Mouse (Mus musculus): ENCODE data around the gene Zfpm1. TPM values are rescaled to one million over a fixed set of nuclear protein-coding genes. Genes with fewer than 3 reads are reported as not detected.

Zfpm1 gene
- polyA plus RNA-seq, 1 experiment from 2014 or later = 5.7 TPM

- H3K9ac ChIP-seq = no peak overlapping the region
- H3K4me2 ChIP-seq = no peak overlapping the region
- ATAC-seq (ENCODE audit: insufficient read depth, low FRiP score, low read depth) = no peak
- WGBS = 72% methylated on average over 6 of the region's 6 CpGs
- H3K27me3 ChIP-seq (replicated peaks) = peaks cover 22% of the 10 kb centered on the region
- H3K27ac ChIP-seq = no peak overlapping the region
- no peak overlapping the region for H3K4me3 ChIP-seq (replicated peaks)
- H3K9me3 ChIP-seq = no peaks in the 10 kb centered on the region
- peaks cover 39% of the 10 kb centered on the region for H3K4me1 ChIP-seq
- H3K36me3 ChIP-seq = peaks cover 19% of the 10 kb centered on the region; the same call in 1 of the 2 replicates
Observed at GRCm38 (mm10) chr8:122332753-122333506, 51.0 kb downstream of the Zfpm1 start.

GRCm38 (mm10) chr8:122333531-122333930 lies 51.6 kb downstream of the Zfpm1 start:
- H3K9me3 ChIP-seq = no peaks in the 10 kb centered on the region
- H3K4me2 ChIP-seq = no peak overlapping the region
- H3K36me3 ChIP-seq = peaks cover 19% of the 10 kb centered on the region; the same call in 1 of the 2 replicates
- H3K9ac ChIP-seq = no peak overlapping the region
- peaks cover 22% of the 10 kb centered on the region for H3K27me3 ChIP-seq (replicated peaks)
- no peak for ATAC-seq (ENCODE audit: insufficient read depth, low FRiP score, low read depth)
- WGBS = 91% methylated on average over 7 of the region's 7 CpGs
- no peak overlapping the region for H3K27ac ChIP-seq
- H3K4me3 ChIP-seq (replicated peaks) = no peak overlapping the region
- peaks cover 39% of the 10 kb centered on the region for H3K4me1 ChIP-seq

- Histone ChIP-seq H3K4me3 (replicated peaks) (no peak overlapping the region; the same call in 1 of the 2 replicates), H3K9ac (no peak overlapping the region), H3K9me3 (no peaks in the 10 kb centered on the region), H3K36me3 (peaks cover 19% of the 10 kb centered on the region; the same call in 1 of the 2 replicates), H3K4me1 (peaks cover 31% of the 10 kb centered on the region), H3K4me2 (no peak overlapping the region), H3K27me3 (replicated peaks) (peaks cover 22% of the 10 kb centered on the region), H3K27ac (no peak overlapping the region)
- 92% methylated on average over 13 of the region's 13 CpGs for WGBS
- ATAC-seq (ENCODE audit: insufficient read depth, low FRiP score, low read depth) = no peak
Observed at GRCm38 (mm10) chr8:122334791-122335490, 53.0 kb downstream of the Zfpm1 start.

GRCm38 (mm10) chr8:122335638-122336250 lies 53.8 kb downstream of the Zfpm1 start:
- Histone ChIP-seq H3K9ac (no peak overlapping the region), H3K4me2 (peak overlapping the region; percentile 87), H3K36me3 (peaks cover 19% of the 10 kb centered on the region; the same call in 1 of the 2 replicates), H3K9me3 (no peaks in the 10 kb centered on the region), H3K27ac (no peak overlapping the region), H3K27me3 (replicated peaks) (peaks cover 22% of the 10 kb centered on the region), H3K4me1 (peaks cover 24% of the 10 kb centered on the region), H3K4me3 (replicated peaks) (peak overlapping the region; percentile 47)
- ATAC-seq (ENCODE audit: insufficient read depth, low FRiP score, low read depth) = 0 out of 2 replicates have a peak, but pooled peaks have one; percentile 3
- WGBS = 31% methylated on average over 57 of the region's 57 CpGs

- Histone ChIP-seq H3K27me3 (replicated peaks) (peaks cover 22% of the 10 kb centered on the region), H3K9ac (no peak overlapping the region), H3K9me3 (no peaks in the 10 kb centered on the region), H3K4me1 (peaks cover 18% of the 10 kb centered on the region), H3K27ac (no peak overlapping the region), H3K4me2 (peak overlapping the region; percentile 87), H3K4me3 (replicated peaks) (peak overlapping the region; percentile 47), H3K36me3 (peaks cover 19% of the 10 kb centered on the region; the same call in 1 of the 2 replicates)
- 18% methylated on average over 73 of the region's 81 CpGs for WGBS
- ATAC-seq (ENCODE audit: insufficient read depth, low FRiP score, low read depth) = peak; percentile 43
Observed at GRCm38 (mm10) chr8:122336251-122336910, 54.4 kb downstream of the Zfpm1 start.

- Histone ChIP-seq H3K27me3 (replicated peaks) (peaks cover 22% of the 10 kb centered on the region), H3K9ac (no peak overlapping the region), H3K27ac (no peak overlapping the region), H3K4me2 (no peak overlapping the region), H3K9me3 (no peaks in the 10 kb centered on the region), H3K36me3 (peaks cover 14% of the 10 kb centered on the region; the same call in 1 of the 2 replicates), H3K4me3 (replicated peaks) (no peak overlapping the region), H3K4me1 (peaks cover 39% of the 10 kb centered on the region)
- 57% methylated on average over 6 of the region's 6 CpGs for WGBS
- no peak for ATAC-seq (ENCODE audit: insufficient read depth, low FRiP score, low read depth)
Observed at GRCm38 (mm10) chr8:122338852-122339251, 56.9 kb downstream of the Zfpm1 start.

GRCm38 (mm10) chr8:122340761-122341160 lies 58.8 kb downstream of the Zfpm1 start:
- Histone ChIP-seq H3K27me3 (replicated peaks) (peaks cover 12% of the 10 kb centered on the region), H3K4me3 (replicated peaks) (no peak overlapping the region), H3K4me1 (peaks cover 40% of the 10 kb centered on the region), H3K9ac (no peak overlapping the region), H3K36me3 (peaks cover 4% of the 10 kb centered on the region; the same call in 1 of the 2 replicates), H3K9me3 (no peaks in the 10 kb centered on the region), H3K4me2 (no peak overlapping the region), H3K27ac (no peak overlapping the region)
- 80% methylated on average over 3 of the region's 3 CpGs for WGBS
- no peak for ATAC-seq (ENCODE audit: insufficient read depth, low FRiP score, low read depth)

- Histone ChIP-seq H3K4me2 (no peak overlapping the region), H3K9me3 (no peaks in the 10 kb centered on the region), H3K36me3 (0 out of 2 replicates have a peak, but pooled peaks cover 4% of the 10 kb centered on the region), H3K27ac (no peak overlapping the region), H3K9ac (no peak overlapping the region), H3K4me3 (replicated peaks) (no peak overlapping the region), H3K27me3 (replicated peaks) (peaks cover 4% of the 10 kb centered on the region), H3K4me1 (peaks cover 31% of the 10 kb centered on the region)
- WGBS = 77% methylated on average over 6 of the region's 6 CpGs
- no peak for ATAC-seq (ENCODE audit: insufficient read depth, low FRiP score, low read depth)
Observed at GRCm38 (mm10) chr8:122341790-122342189, 59.8 kb downstream of the Zfpm1 start.

GRCm38 (mm10) chr8:122342362-122342761 lies 60.4 kb downstream of the Zfpm1 start:
- no peaks in the 10 kb centered on the region; the same call in 1 of the 2 replicates for H3K27me3 ChIP-seq (replicated peaks)
- H3K4me2 ChIP-seq = no peak overlapping the region
- H3K9me3 ChIP-seq = no peaks in the 10 kb centered on the region
- H3K4me3 ChIP-seq (replicated peaks) = no peak overlapping the region
- peaks cover 29% of the 10 kb centered on the region for H3K4me1 ChIP-seq
- ATAC-seq (ENCODE audit: insufficient read depth, low FRiP score, low read depth) = no peak
- 0 out of 2 replicates have a peak, but pooled peaks cover 4% of the 10 kb centered on the region for H3K36me3 ChIP-seq
- H3K9ac ChIP-seq = no peak overlapping the region
- WGBS = 23% methylated on average over 5 of the region's 5 CpGs
- no peak overlapping the region for H3K27ac ChIP-seq

GRCm38 (mm10) chr8:122342806-122343209 lies 60.9 kb downstream of the Zfpm1 start:
- Histone ChIP-seq H3K9ac (no peak overlapping the region), H3K4me1 (peaks cover 29% of the 10 kb centered on the region), H3K4me3 (replicated peaks) (0 out of 2 replicates have a peak overlapping the region, but pooled peaks have one; percentile 26), H3K27me3 (replicated peaks) (no peaks in the 10 kb centered on the region), H3K9me3 (no peaks in the 10 kb centered on the region), H3K4me2 (peak overlapping the region; percentile 55), H3K27ac (no peak overlapping the region), H3K36me3 (0 out of 2 replicates have a peak, but pooled peaks cover under 1% of the 10 kb centered on the region)
- no peak for ATAC-seq (ENCODE audit: insufficient read depth, low FRiP score, low read depth)
- 4% methylated on average over 9 of the region's 9 CpGs for WGBS

GRCm38 (mm10) chr8:122343341-122343740 lies 61.4 kb downstream of the Zfpm1 start:
- 8% methylated on average over 11 of the region's 11 CpGs for WGBS
- peak overlapping the region; percentile 26 for H3K4me3 ChIP-seq (replicated peaks)

More at GRCm38 (mm10) chr8:122343341-122343740, 61.4 kb downstream of the Zfpm1 start:
- ATAC-seq (ENCODE audit: insufficient read depth, low FRiP score, low read depth) = no peak
- Histone ChIP-seq H3K9ac (no peak overlapping the region), H3K27ac (no peak overlapping the region), H3K27me3 (replicated peaks) (no peaks in the 10 kb centered on the region), H3K9me3 (no peaks in the 10 kb centered on the region), H3K36me3 (no peaks in the 10 kb centered on the region), H3K4me2 (peak overlapping the region; percentile 55), H3K4me1 (peaks cover 29% of the 10 kb centered on the region)

All from stomach, embryonic 15.5 days (tissue).